Mouse (Mus musculus): ENCODE measurements around the gene Mtmr10. TPM values are rescaled to one million over a fixed set of nuclear protein-coding genes. Genes with fewer than 3 reads are reported as not detected.
A peak's percentile ranks its signal among the peaks of the same experiment; 100 is the strongest.

Mtmr10 gene
- total RNA-seq, 2 experiments from 2014 or later = 1.3 to 2.2 TPM

- ATAC-seq (replicated peaks; ENCODE audit: low FRiP score, poor library complexity, severe bottlenecking) = no peak
These were observed 2.0 kb downstream of the Mtmr10 start for GRCm38 (mm10) chr7:64289416-64289815.

GRCm38 (mm10) chr7:64290431-64290830 is 3.0 kb downstream of the Mtmr10 start:
- no peak for ATAC-seq (replicated peaks; ENCODE audit: low FRiP score, poor library complexity, severe bottlenecking)

GRCm38 (mm10) chr7:64291722-64292121 is 4.3 kb downstream of the Mtmr10 start:
- ATAC-seq (replicated peaks; ENCODE audit: low FRiP score, poor library complexity, severe bottlenecking) = no peak

- ATAC-seq (replicated peaks; ENCODE audit: low FRiP score, poor library complexity, severe bottlenecking) = no peak
These were observed 9.0 kb downstream of the Mtmr10 start for GRCm38 (mm10) chr7:64296286-64297010.

GRCm38 (mm10) chr7:64310241-64310640 is 22.8 kb downstream of the Mtmr10 start:
- no peak for ATAC-seq (replicated peaks; ENCODE audit: low FRiP score, poor library complexity, severe bottlenecking)

GRCm38 (mm10) chr7:64310756-64311155 is 23.3 kb downstream of the Mtmr10 start:
- no peak for ATAC-seq (replicated peaks; ENCODE audit: low FRiP score, poor library complexity, severe bottlenecking)

- ATAC-seq (replicated peaks; ENCODE audit: low FRiP score, poor library complexity, severe bottlenecking) = no peak
These were observed 25.4 kb downstream of the Mtmr10 start for GRCm38 (mm10) chr7:64312811-64313210.

GRCm38 (mm10) chr7:64321125-64321524 is 33.7 kb downstream of the Mtmr10 start:
- ATAC-seq (replicated peaks; ENCODE audit: low FRiP score, poor library complexity, severe bottlenecking) = no peak

GRCm38 (mm10) chr7:64321658-64322057 is 34.2 kb downstream of the Mtmr10 start:
- no peak for ATAC-seq (replicated peaks; ENCODE audit: low FRiP score, poor library complexity, severe bottlenecking)

- ATAC-seq (replicated peaks; ENCODE audit: low FRiP score, poor library complexity, severe bottlenecking) = peak; percentile 94
These were observed 39.4 kb downstream of the Mtmr10 start for GRCm38 (mm10) chr7:64326892-64327291.

GRCm38 (mm10) chr7:64327486-64327885 is 40.0 kb downstream of the Mtmr10 start:
- no peak for ATAC-seq (replicated peaks; ENCODE audit: low FRiP score, poor library complexity, severe bottlenecking)

- no peak for ATAC-seq (replicated peaks; ENCODE audit: low FRiP score, poor library complexity, severe bottlenecking)
These were observed 43.9 kb downstream of the Mtmr10 start for GRCm38 (mm10) chr7:64331309-64331708.

- ATAC-seq (replicated peaks; ENCODE audit: low FRiP score, poor library complexity, severe bottlenecking) = no peak
These were observed 45.2 kb downstream of the Mtmr10 start for GRCm38 (mm10) chr7:64332686-64333085.

GRCm38 (mm10) chr7:64347813-64348212 is 60.4 kb downstream of the Mtmr10 start:
- no peak for ATAC-seq (replicated peaks; ENCODE audit: low FRiP score, poor library complexity, severe bottlenecking)

- no peak for ATAC-seq (replicated peaks; ENCODE audit: low FRiP score, poor library complexity, severe bottlenecking)
These were observed 61.9 kb downstream of the Mtmr10 start for GRCm38 (mm10) chr7:64349147-64349861.

- ATAC-seq (replicated peaks; ENCODE audit: low FRiP score, poor library complexity, severe bottlenecking) = no peak
These were observed 63.6 kb downstream of the Mtmr10 start for GRCm38 (mm10) chr7:64351087-64351486.

GRCm38 (mm10) chr7:64354206-64354605 is 66.8 kb downstream of the Mtmr10 start:
- no peak for ATAC-seq (replicated peaks; ENCODE audit: low FRiP score, poor library complexity, severe bottlenecking)

GRCm38 (mm10) chr7:64356661-64357060 is 69.2 kb downstream of the Mtmr10 start:
- no peak for ATAC-seq (replicated peaks; ENCODE audit: low FRiP score, poor library complexity, severe bottlenecking)

- ATAC-seq (replicated peaks; ENCODE audit: low FRiP score, poor library complexity, severe bottlenecking) = no peak
These were observed 70.0 kb downstream of the Mtmr10 start for GRCm38 (mm10) chr7:64357405-64357804.

- no peak for ATAC-seq (replicated peaks; ENCODE audit: low FRiP score, poor library complexity, severe bottlenecking)
These were observed 71.2 kb downstream of the Mtmr10 start for GRCm38 (mm10) chr7:64358666-64359065.

- ATAC-seq (replicated peaks; ENCODE audit: low FRiP score, poor library complexity, severe bottlenecking) = no peak
These were observed 72.6 kb downstream of the Mtmr10 start for GRCm38 (mm10) chr7:64359943-64360585.
